Mouse (Mus musculus) ovary, postnatal 10 days (tissue): ENCODE results near the gene Npas4.
"Not testable (repeated sequence)": the region's sequence is repeated elsewhere in the genome, so short reads cannot be mapped to it uniquely, and the experiment has no call there.

Experiments
- DNase-seq: peaks from one replicate; pipeline ENCODE4 v3.0.0; 2022; ENCODE audit warnings: low spot score

Gene Npas4

DNA sequence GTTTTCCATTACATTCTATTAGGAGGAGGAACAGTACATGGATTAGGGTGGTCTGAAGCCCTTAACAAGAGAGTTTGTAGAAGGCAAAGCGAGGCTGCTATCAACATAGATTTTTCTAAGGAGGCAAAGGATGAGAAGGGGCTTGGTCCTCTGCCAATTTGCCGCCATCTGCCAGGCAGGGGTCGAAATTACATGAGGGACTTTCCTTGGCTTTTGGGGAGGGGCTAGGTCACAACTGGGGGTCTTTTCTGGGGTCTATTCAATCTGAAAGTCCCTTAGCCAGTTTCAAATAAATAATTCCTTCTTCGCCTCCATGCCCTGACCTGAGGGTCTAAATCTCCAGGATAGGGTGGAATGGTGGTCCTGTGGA is at the start of gene Npas4:
Gene Npas4, minus strand, starts transcription at position 61 of the 370 bp plus-strand sequence.
- DNase-seq, result no peak

GRCm38 (mm10) chr19:5039301-5040114 is 49.4 kb upstream of the Npas4 start:
- no peak for DNase-seq

- DNase-seq, result no peak
Observed at GRCm38 (mm10) chr19:5038709-5039156, 48.6 kb upstream of the Npas4 start, which contains the start of the genes B4gat1 and AC124502.3. Gene B4gat1, plus strand, starts transcription at chr19:5038826. Gene AC124502.3, plus strand, starts transcription at chr19:5038891.

DNA sequence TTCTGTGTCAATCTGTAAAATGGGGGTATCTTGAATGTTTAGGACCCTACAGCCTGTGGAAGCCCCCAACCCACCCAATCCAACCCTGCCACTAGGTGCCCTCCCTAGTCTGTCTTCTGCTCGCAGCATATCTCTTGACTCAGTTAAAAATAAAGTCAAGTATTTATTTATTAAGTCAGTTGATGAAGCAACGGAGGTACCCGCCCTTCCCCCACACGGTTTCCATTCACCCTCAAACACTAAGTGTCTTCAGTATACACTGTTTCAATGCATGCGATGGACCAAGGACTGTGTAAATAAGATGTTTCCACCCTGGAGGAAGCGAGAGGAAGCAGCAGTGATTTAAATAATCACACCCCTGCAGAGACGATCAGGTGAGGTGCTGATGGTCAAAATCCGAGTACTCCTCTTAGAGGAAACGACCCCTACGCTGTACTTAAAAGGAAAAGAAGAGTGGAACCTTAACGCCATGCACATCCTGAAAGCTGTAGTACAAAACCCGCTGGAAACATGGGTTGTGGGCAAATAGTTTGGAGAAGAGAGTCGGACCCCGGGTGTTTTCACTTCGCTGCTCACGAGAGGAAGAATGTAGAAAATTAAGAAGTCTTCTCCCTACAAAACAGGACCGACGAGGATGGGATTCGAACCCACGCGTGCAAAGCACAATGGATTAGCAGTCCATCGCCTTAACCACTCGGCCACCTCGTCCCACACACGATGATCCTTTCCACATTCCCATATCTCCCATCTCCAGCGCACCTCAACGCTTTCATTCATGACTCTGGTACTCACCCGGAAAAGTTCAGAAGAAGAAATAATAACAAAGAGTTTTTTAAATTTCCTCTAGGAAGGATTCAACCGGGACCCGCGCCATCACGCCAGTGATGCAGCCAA is 47.8 kb upstream of the Npas4 start:
- DNase-seq, result no peak

GRCm38 (mm10) chr19:5036577-5036976 is 46.5 kb upstream of the Npas4 start:
- no peak for DNase-seq

DNA sequence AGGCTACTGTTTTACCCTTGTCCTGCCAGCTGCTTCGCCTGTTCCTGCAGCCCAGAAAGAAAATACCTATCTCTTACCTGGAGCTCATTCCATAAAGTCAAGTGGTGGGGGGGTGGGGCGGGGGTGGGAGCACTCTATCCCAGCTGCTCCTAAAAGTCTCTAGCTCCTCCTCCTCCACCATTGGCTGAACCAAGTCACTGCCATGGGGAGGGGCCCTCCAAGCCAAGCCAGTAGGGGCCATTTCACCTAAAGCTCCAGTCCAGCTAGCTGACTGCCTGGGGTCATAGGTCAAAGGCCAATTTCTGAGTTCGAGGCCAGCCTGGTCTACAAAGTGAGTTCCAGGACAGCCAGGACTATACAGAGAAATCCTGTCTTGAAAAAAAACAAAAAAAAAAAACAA is 42.6 kb upstream of the Npas4 start:
- DNase-seq, result no peak

DNA sequence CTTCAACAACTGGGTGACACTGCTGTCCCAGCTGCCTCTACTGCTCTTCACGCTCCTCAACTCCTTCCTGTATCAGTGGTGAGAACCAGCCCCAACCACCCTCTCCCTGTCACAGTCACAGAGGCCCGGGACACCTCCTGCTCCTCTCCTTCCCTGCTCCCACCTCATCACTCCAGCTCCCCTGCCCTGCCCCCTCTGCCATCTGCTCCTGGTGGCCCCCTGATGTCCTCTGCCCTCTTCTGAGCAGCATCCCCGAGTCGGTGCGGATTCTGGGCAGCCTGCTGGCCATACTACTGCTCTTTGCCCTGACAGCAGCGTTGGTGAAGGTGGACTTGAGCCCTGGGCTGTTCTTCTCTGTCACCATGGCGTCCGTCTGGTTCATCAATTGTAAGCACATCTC is 36.0 kb upstream of the Npas4 start:
- no peak for DNase-seq

DNA sequence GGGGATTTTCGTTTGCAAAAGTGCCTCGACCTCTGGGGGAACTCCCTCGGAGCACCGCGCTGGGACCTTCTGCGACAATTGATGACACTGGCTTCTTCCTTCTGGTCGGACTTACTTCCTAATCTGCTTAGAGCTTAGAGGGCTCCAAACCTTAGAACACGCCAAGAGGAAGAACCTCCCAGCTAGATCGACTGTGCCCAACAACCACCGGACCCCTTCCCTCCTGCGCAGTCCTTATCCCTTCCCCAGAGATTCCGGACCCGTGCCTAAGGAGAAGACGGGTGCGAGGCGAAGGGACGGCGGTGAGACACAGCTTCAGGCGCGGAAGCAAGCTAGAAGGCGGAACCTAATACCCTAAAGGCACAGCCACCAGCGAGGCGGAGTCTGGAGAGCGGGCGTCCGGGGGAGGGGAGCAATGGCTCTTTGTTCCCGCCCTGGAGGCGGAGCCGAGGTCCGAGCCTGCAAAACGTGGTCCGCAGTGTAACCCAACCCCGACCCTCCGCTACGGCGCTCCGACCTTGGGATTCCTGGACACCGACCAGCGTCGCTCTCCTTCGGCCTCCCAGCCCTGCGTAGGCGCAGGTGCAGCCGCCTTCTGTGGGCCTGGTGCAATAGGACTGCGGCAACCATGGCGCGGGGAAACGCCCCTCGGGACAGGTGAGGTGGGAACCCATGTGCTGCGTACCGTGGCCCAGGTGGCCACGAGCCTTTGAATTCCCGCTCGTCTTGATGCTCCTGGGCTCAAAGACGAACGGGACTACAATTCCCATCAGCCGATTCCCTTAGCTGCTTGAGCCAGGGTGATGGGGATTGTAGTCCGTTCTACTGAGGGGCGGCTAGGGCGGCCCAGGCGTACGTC is 33.7 kb upstream of the Npas4 start, which contains the start of gene Slc29a2:
Gene Slc29a2, plus strand, starts transcription at position 240 of the 859 bp plus-strand sequence.
- DNase-seq, result peak; percentile 79

DNA sequence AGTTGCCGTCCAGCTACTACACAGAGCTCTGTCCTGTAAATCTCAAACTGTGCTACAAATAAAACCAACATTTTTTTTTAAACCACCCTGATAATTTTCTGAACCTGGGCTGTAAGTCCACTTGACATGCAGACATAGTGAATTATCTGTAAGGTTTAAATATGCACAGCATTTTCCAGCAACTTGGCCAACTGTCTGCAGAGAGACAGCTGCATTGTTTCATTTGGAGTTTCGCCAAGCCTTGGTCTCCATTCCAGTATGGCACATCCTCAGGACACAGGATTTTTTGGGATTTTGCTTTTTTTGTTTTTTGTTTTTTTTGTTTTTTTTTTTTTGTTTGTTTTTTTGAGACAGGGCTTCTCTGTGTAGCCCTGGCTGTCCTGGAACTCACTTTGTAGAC is 31.3 kb upstream of the Npas4 start:
- no peak for DNase-seq

- DNase-seq, result no peak
Observed at GRCm38 (mm10) chr19:5018191-5018590, 28.1 kb upstream of the Npas4 start.

DNA sequence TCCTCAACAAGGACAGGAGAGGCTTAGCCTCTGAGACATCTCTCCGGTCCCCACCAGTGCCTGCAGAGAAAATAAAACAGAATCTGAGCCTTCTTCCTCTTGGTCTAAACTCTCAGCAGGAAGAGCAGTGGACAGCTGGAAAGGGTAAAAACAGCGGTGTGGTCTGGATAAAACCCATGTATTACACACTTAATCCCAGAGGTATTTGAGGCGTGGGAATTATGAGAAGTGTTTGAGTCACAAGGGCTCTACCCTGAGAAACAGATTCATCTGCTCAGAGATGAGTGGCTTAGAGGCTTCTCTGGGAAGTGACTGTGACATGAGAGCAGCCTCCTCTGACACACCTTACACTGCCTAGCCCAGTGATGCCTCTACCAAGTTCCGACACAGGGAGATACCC is 27.5 kb upstream of the Npas4 start:
- no peak for DNase-seq

GRCm38 (mm10) chr19:5016782-5017181 is 26.7 kb upstream of the Npas4 start:
- DNase-seq, result no peak

DNA sequence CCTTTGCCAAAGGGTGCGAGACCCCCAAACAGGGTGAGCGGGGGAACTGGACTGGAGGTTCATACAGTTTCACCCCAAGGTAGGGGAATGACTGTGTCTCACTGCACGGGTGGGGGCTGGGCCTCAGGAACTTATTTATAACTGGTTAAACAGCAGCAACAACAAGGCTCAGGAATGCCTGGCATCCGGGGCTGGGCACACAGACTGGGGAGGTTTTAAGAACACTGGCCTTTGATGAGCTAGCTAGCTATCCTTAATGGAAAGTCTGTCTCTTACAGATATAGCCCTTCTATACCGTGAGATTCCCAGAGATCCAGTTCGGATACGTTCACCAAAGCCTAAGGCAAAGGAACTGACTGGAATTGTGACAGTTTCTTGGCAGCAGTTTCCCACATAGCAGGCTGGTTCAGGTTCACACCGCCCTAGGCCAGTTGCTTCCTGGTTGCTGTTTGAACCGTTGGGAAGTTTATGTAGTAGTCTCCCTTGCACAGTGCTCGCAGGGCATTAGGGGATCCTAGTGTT is 26.2 kb upstream of the Npas4 start:
- DNase-seq, result no peak

DNA sequence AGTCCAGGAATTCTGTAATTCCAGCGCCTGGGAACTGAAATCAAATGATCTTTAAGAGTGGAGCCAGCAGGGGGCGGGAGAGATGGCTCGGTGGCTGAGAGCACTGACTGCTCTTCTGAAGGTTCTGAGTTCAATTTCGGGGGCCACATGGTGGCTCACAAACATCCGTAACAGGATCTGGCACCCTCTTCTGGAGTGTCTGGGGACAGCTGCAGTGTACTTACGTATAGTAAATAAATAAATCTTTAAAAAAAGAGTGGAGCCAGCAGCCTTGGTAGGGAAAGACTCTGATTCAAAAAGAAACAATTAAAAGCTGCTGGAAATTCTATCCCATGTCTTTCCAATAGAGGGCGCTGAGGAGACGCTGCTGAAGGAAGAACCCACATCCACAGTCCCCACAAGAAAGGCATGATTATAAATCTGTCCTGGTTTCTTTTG is 24.9 kb upstream of the Npas4 start:
- no peak for DNase-seq

DNA sequence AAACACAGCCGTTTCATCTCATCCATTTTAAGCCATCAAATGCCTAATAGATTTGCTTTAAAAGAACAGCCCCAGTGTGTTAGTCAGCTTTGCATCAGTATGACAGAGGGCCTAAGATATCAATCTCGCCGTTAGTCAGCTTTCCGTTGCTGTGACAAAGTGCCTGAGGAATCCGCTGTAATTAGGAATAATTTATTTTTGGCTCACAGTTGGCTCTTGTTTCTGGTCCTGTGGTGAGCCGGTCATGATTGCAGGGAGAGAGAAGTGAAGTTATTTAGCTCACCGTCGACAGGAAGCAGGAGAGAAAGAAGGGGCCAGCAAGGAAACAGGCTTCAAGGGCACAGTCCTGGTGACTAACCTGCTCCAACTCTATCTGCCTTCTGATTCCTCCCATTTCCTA is 23.0 kb upstream of the Npas4 start:
- no peak for DNase-seq

DNA sequence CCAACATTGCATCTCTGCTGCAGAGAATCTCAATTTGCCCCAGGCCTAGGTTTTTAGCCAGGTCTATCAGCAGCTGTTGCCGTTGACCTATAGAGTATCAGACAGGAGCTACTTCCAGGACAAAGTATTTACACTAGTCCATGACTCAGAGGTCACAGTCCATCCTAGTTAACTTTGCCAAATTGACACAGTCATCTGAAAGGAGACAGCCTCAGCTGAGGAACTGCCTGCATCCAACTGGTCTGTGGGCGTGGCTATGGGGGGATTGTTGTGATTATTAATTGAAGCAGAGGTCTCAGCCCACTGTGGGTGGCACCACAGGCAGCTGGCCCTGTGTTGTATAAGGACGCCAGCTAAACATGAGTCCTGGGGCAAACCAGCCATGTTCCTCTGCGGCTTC is 14.8 kb upstream of the Npas4 start:
- DNase-seq, result no peak

DNA sequence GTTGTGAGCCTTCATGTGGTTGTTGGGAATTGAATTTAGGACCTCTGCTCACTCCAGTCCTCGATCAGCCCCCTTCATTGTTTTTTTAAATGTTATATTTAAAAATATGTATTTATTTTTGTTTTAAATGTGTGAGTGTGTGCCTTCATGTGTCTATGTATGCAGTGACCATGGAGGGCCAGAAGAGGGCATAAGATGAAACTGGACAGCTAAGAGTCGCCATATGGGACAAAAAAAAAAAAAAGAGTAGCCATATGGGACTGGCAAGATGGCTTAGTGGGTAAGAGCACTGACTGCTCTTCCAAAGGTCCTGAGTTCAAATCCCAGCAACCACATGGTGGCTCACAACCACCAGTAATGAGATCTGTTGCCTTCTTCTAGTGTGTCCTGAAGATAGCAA is 13.5 kb upstream of the Npas4 start:
- DNase-seq, result not testable (repeated sequence)

- DNase-seq, result peak; percentile 46
Observed at GRCm38 (mm10) chr19:5001666-5002406, 11.7 kb upstream of the Npas4 start.

DNA sequence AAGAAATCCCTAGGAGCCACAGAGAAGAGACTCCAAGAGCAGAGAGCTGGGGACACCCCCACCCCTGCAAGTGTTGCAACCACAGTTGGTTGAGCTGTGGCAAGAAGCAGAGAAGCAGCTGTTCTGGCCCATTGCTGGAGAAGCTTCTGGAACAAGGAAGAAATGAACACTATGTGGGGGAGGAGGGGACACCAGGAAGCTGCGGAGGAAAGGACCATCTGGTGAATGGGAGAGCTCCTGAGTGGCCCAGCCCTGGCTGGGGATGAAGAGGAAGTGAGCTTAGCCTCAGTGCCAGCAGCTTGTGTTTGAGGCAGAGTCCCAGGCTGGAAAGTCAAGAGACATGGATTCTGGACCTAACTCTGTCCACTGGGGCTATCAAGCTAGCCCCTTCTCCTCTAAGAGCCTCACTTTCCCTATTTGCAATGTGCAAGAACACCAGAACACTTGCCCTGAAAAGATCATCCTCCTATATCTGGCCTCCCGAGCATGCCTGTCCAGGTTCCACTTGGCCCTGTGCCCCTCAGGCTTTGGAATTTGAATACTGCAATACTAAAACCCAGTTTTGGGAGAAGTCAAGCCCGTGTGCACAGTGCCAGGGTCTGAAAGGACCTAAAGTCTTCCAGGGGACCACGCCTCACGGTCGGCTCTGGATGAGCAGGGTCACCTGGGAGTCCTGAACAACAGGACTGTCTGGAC is 9.5 kb upstream of the Npas4 start:
- DNase-seq, result no peak

DNA sequence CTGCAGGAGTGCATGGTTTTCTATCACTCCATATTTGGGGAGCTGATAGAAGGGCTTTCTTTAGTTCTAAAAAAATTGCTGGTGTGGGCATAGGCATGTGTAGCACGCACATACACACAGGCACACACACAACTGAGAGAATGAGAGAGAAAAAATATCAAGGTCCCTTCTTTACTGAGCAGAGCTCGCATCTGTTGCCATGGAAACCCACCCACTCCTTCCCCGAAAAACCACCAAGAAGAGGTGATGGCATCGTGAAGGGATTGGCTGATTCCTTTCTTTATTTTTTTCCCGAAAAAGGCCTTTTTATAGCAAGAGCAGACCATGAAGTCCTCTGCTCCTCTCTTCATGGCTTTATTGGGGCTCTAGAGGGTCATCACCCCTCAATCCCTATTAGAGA is 3.9 kb upstream of the Npas4 start:
- no peak for DNase-seq
